Mouse (Mus musculus) forebrain, postnatal 0 days (tissue): ENCODE results near the gene Otop1. TPM values are rescaled to one million over a fixed set of nuclear protein-coding genes. Genes with fewer than 3 reads are reported as not detected.

ENCODE experiments used
- ATAC-seq: fragments of 200-750 bp; cut with Nextera tagmentation; 2 replicates; pipeline ENCODE4 v1.8.0; 2017; ENCODE audit warnings: mild to moderate bottlenecking, moderate library complexity
- DNase-seq: peaks from one replicate; pipeline ENCODE4 v3.0.0-alpha.2; 2015
- H3K27ac ChIP-seq: fragments of 300-500 bp; sonication (generic); 2 replicates; pipeline ENCODE4 v1.5.1; 2014; ENCODE audit warnings: low read depth, mild to moderate bottlenecking, antibody characterized with exemption, low read length, moderate library complexity, mixed read lengths
- H3K27me3 ChIP-seq: fragments of 300-500 bp; sonication (generic); 2 replicates; pipeline ENCODE4 v1.6.1; 2014; ENCODE audit warnings: mild to moderate bottlenecking, low read length, mixed read lengths; ENCODE audit not compliant: insufficient read depth
- H3K36me3 ChIP-seq: fragments of 300-500 bp; sonication (generic); 2 replicates; pipeline ENCODE4 v1.6.1; 2014; ENCODE audit warnings: mild to moderate bottlenecking, moderate library complexity; ENCODE audit not compliant: insufficient read depth
- H3K4me1 ChIP-seq: fragments of 300-500 bp; sonication (generic); 2 replicates; pipeline ENCODE4 v1.6.1; 2014; ENCODE audit warnings: antibody characterized with exemption; ENCODE audit not compliant: insufficient read depth
- H3K4me2 ChIP-seq: fragments of 300-500 bp; sonication (generic); 2 replicates; pipeline ENCODE4 v1.6.1; 2014; ENCODE audit warnings: low read depth, mild to moderate bottlenecking, moderate library complexity
- H3K4me3 ChIP-seq: fragments of 300-500 bp; sonication (generic); 2 replicates; pipeline ENCODE4 v1.5.1; 2014; ENCODE audit warnings: low read depth, low read length, mixed read lengths
- H3K9ac ChIP-seq: fragments of 300-500 bp; sonication (generic); 2 replicates; pipeline ENCODE4 v1.6.1; 2014; ENCODE audit warnings: mild to moderate bottlenecking
- H3K9me3 ChIP-seq: fragments of 300-500 bp; sonication (generic); 2 replicates; pipeline ENCODE4 v1.6.1; 2016; ENCODE audit warnings: low read length
- CTCF ChIP-seq: sonication (generic); IDR thresholded peaks from 2 replicates; pipeline ENCODE4 v1.5.1; 2016; ENCODE audit warnings: antibody characterized with exemption, control low read depth, low read depth
- WGBS: fragments of 180-500 bp; shearing (Covaris S2); extraction: QIAGEN DNeasy Blood & Tissue Kit; methylation state at CpG from one replicate; pipeline ENCODE4 v1.1.7; 2014; 5-methylcytosine and 5-hydroxymethylcytosine counted together
- polyA plus RNA-seq: library from polyadenylated mRNA; unstranded; fragments of >200 nt; fragmentation: Nextera tagmentation; extraction: Ambion mirVana; gene quantifications from 2 replicates; pipeline ENCODE4 v1.2.1, GENCODE M21; 2015
- total RNA-seq: library from RNA; depleted of rRNA; stranded (reverse); fragments of >200 nt; gene quantifications from 2 replicates; pipeline ENCODE4 v1.2.3, GENCODE M21; 2014

Otop1 gene
- total and polyA plus RNA-seq, 2 experiments from 2014 or later: not detected

DNA sequence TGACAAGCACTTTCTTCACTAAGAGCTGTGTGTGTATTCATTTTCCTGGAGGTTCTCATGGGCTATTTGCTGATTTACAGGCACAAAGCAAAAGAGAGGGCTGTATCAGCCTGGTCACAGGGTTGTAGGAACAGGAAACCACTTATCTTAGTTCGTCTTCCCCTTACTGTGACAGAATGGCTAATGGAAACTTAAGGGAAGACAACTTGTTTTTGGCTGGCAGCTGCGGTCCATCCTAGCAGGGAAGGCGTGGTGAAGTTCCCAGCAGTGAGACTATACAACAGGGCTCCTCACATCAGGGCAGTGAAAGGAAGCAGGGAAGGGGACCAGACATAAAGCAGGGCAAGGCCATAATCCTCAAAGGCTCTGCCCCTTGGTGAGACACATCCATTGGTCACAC lies 20.1 kb upstream of the Otop1 start:
- Histone ChIP-seq H3K4me3 (no peak overlapping the region), H3K36me3 (no peaks in the 10 kb centered on the region), H3K4me1 (no peaks in the 10 kb centered on the region), H3K4me2 (no peak overlapping the region), H3K9me3 (no peaks in the 10 kb centered on the region), H3K27me3 (no peaks in the 10 kb centered on the region), H3K27ac (no peak overlapping the region), H3K9ac (no peak overlapping the region)
- ATAC-seq: no peak
- no peak for DNase-seq
- TF ChIP-seq CTCF: no peak
- 84% methylated on average over 3 of the region's 3 CpGs for WGBS

DNA sequence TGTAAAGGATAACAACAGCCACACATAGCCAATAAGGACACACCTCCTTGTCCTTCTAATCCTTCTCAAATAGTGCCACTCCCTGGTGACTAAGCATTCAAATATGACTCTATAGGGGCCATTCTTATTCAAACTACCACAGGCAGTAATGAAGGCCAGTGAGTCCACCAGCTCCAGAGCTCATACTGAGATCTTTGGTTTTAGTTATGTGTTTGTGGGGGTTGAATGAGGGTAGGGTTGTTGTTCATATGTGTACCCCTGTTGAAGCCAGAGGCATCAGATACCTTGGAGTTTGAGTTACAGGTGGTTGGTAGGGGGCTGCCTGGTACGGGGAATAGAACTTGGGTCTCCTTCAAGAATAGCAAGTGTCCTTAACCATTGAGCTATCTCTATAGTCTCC lies 19.2 kb upstream of the Otop1 start:
- no peak overlapping the region for H3K27ac ChIP-seq
- no peaks in the 10 kb centered on the region for H3K9me3 ChIP-seq
- no peak for TF ChIP-seq CTCF
- 0 out of 2 replicates have a peak, but pooled peaks cover 5% of the 10 kb centered on the region for H3K4me1 ChIP-seq
- WGBS: 93% methylated on average over 1 of the region's 1 CpGs
- DNase-seq: no peak
- no peak overlapping the region for H3K4me2 ChIP-seq
- no peaks in the 10 kb centered on the region for H3K36me3 ChIP-seq
- no peaks in the 10 kb centered on the region for H3K27me3 ChIP-seq
- H3K9ac ChIP-seq: no peak overlapping the region
- no peak for ATAC-seq
- H3K4me3 ChIP-seq: no peak overlapping the region

DNA sequence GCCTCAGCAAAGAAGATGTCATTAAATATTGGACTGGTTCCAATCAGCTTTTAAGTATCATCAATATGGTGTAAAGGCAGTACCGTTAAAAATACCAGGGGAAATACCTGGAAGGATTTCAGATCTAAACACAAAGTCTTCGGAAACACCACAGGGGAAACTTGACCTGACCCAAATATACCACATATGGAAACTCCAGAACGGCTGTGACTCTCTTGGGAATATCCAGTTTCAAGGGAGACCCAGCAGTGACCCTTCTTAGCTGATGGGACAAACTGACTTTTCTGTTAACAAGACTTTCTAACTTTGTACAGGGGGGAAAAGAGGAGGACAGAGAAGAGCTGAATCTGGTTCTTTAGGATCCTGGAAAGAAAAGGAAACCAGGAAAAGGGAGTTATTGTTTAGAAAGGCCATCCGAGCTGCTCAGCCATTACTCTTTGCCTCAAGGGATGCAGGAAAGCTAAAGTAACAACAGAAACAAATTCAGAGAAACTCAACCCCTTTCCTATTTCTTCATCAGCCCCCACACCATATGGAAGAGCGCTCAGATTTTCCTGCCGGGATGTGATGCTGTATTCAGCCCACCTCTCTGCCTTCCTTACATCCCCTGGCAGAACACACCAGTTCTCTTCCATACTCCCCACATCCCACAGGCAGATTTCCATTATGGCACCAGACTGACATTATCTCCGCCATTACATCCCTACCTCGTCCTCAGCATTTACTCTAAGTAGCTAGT lies 17.6 kb upstream of the Otop1 start:
- Histone ChIP-seq H3K27ac (no peak overlapping the region), H3K9me3 (no peaks in the 10 kb centered on the region), H3K4me2 (no peak overlapping the region), H3K27me3 (no peaks in the 10 kb centered on the region), H3K4me1 (0 out of 2 replicates have a peak, but pooled peaks cover 5% of the 10 kb centered on the region), H3K36me3 (peaks cover 8% of the 10 kb centered on the region; the same call in 1 of the 2 replicates), H3K4me3 (no peak overlapping the region), H3K9ac (no peak overlapping the region)
- no peak for ATAC-seq
- 86% methylated on average over 8 of the region's 8 CpGs for WGBS
- no peak for TF ChIP-seq CTCF
- DNase-seq: no peak

DNA sequence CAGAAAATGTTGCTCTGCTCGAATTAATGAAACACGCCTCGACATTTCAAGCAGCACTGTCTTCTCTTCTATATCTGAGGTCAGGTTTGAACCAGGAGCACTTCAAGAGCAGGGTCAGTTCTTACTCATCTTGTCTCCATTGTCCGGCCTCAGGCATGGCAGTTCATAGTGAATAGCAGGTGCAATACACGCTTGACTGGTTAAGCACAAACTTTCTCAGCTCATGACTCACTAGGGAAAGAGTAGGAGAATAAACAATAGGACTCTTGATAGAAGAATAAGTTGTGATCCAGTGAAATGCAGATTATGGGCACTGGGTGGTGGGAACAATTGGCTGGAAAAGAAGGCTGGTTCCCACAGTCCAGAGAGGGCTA lies 17.0 kb upstream of the Otop1 start:
- 0 out of 2 replicates have a peak, but pooled peaks cover 5% of the 10 kb centered on the region for H3K4me1 ChIP-seq
- WGBS: 81% methylated on average over 5 of the region's 5 CpGs
- ATAC-seq (no peak), DNase-seq (no peak)
- peaks cover 13% of the 10 kb centered on the region; the same call in 1 of the 2 replicates for H3K36me3 ChIP-seq
- H3K4me3 ChIP-seq: no peak overlapping the region
- H3K27me3 ChIP-seq: no peaks in the 10 kb centered on the region
- H3K9ac ChIP-seq: no peak overlapping the region
- no peak overlapping the region for H3K27ac ChIP-seq
- H3K9me3 ChIP-seq: no peaks in the 10 kb centered on the region
- no peak for TF ChIP-seq CTCF
- H3K4me2 ChIP-seq: no peak overlapping the region

DNA sequence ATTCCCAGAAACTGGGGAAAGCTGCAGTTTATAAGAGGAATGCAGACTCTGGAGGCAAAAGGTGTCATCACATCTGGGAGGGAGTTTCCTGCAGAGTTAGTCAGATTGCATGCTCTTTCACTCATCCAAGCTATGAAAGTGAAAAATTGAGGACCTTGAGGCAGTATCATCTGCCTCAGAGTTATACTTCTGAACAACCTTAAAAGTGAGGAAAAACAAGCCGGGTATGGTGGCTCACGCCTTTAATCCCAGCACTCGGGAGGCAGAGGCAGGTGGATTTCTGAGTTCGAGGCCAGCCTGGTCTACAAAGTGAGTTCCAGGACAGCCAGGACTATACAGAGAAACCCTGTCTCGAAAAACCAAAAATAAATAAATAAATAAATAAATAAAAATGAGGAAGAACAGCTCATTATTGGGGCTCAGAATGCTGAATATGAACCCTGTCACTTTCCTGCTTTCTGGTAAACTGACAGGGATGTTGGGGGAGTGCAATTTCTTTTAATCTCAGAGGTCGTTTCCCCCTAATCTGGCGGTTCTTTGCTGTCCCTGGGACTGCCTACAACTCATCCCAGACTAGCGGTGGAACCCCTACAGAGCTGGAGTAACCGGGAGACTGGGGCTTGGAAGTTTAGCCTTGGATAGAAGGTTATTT lies 16.2 kb upstream of the Otop1 start:
- ATAC-seq (peak; percentile 17), DNase-seq (no peak)
- H3K4me3 ChIP-seq: peak overlapping the region; percentile 90
- H3K36me3 ChIP-seq: peaks cover 21% of the 10 kb centered on the region
- H3K27me3 ChIP-seq: no peaks in the 10 kb centered on the region
- peak overlapping the region; percentile 83 for H3K9ac ChIP-seq
- no peaks in the 10 kb centered on the region for H3K9me3 ChIP-seq
- no peak for TF ChIP-seq CTCF
- 0 out of 2 replicates have a peak, but pooled peaks cover 5% of the 10 kb centered on the region for H3K4me1 ChIP-seq
- WGBS: 48% methylated on average over 9 of the region's 9 CpGs
- H3K27ac ChIP-seq: peak overlapping the region; percentile 86
- peak overlapping the region; percentile 85 for H3K4me2 ChIP-seq

DNA sequence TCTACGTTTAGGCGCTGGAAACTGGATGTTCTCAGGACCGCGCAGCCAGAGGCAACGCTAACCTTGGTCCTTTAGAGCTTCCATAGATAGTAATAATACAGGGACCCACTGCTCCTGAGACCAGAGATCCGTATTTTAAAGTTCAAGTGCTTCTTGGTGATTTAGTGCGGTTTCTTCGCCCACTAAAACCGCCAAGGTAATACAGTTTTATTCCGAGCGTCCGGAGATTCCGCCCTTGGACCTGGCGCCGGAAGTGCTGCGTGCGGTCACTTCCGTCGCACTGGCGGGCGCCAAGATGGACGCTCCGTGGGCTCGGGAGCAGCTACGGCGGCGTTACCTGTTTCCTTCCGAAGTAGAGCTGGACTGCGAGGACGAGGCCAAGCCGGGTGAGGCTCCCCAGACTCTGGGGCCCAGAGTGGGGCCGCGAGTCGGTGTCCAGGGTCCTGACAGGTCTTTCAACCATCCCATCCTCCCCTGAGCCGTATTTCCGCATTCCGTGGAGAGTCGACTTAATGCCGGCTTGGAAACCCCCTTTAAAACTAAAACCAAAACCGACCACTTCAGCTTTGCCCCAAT lies 15.6 kb upstream of the Otop1 start, which contains the start of gene Tmem128:
Tmem128 (plus strand) TSS at position 79 of the 576 bp plus-strand sequence.
- peak; percentile 86 for DNase-seq
- Histone ChIP-seq H3K9me3 (no peaks in the 10 kb centered on the region), H3K4me3 (peak within 1 kb of the TSS; percentile 90), H3K9ac (peak within 1 kb of the TSS; percentile 83), H3K27ac (peak within 1 kb of the TSS; percentile 86), H3K27me3 (no peaks in the 10 kb centered on the region), H3K4me2 (peak within 1 kb of the TSS; percentile 85), H3K36me3 (peaks cover 27% of the 10 kb centered on the region), H3K4me1 (0 out of 2 replicates have a peak, but pooled peaks cover 5% of the 10 kb centered on the region)
- WGBS: 2% methylated on average over 40 of the region's 40 CpGs
- TF ChIP-seq CTCF: no peak
- ATAC-seq: peak; percentile 87

DNA sequence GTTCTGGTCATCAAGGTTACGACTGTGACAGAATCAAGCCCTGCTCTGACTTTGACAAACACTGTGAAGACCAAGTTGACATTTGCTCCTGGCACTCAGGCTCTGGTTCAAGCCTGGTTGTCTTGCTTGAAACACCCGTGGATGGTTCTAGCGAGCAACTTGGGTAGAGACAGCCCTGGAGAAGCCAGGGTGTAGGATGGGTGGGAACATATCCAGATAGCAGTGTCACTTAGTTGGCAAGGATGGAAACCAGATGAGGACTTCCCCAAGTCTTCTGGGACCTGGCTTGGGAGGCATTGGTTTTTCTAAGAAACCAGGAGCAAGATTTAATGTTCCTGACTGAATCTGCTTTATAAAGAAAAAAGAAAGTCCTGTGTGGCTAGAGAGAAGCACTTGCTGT lies 4.8 kb upstream of the Otop1 start:
- H3K36me3 ChIP-seq: peaks cover 37% of the 10 kb centered on the region
- H3K4me3 ChIP-seq: no peak overlapping the region
- 89% methylated on average over 3 of the region's 3 CpGs for WGBS
- no peak for TF ChIP-seq CTCF
- no peaks in the 10 kb centered on the region for H3K4me1 ChIP-seq
- no peak overlapping the region for H3K9ac ChIP-seq
- ATAC-seq: no peak
- H3K9me3 ChIP-seq: no peaks in the 10 kb centered on the region
- H3K27me3 ChIP-seq: peaks cover 21% of the 10 kb centered on the region; the same call in 1 of the 2 replicates
- H3K4me2 ChIP-seq: no peak overlapping the region
- no peak for DNase-seq
- H3K27ac ChIP-seq: no peak overlapping the region
